Mouse (Mus musculus): Measurements from ENCODE around the gene Rims4. TPM values are rescaled to one million over a fixed set of nuclear protein-coding genes. Genes with fewer than 3 reads are reported as not detected.
A peak's percentile ranks its signal among the peaks of the same experiment; 100 is the strongest.

Gene Rims4
- total RNA-seq, 2 experiments from 2014 or later: 48.6 to 52.9 TPM

DNA sequence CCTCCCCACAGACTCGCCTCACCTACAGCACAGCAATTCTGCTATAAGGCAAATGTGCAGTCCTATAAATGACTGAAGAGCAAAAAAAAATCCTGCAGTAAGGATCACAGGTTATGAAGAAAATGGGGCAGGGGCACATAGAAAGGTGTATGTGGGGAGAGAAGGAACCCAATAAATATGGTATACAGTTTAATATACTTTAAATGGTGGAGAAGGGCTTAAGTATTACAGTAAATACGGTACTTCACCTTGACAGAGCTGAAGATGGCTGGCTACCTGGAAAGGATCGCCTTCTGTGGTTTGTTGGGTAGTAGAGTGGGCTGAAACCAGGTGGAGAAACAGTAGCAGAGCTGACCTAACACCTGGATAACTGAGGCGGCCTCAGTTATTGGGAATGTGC, 47.2 kb downstream of the Rims4 start:
- no peak for DNase-seq (ENCODE audit: low spot score in 2 of 2)

- peak; percentile 50 to 78 for DNase-seq (ENCODE audit: low spot score in 2 of 2)
Observed at GRCm38 (mm10) chr2:163869783-163870182, 48.7 kb downstream of the Rims4 start.

- no peak for DNase-seq (ENCODE audit: low spot score in 2 of 2)
Observed at GRCm38 (mm10) chr2:163866061-163866460, 52.4 kb downstream of the Rims4 start.

- no peak for DNase-seq (ENCODE audit: low spot score in 2 of 2)
Observed at GRCm38 (mm10) chr2:163865311-163865710, 53.2 kb downstream of the Rims4 start.

DNA sequence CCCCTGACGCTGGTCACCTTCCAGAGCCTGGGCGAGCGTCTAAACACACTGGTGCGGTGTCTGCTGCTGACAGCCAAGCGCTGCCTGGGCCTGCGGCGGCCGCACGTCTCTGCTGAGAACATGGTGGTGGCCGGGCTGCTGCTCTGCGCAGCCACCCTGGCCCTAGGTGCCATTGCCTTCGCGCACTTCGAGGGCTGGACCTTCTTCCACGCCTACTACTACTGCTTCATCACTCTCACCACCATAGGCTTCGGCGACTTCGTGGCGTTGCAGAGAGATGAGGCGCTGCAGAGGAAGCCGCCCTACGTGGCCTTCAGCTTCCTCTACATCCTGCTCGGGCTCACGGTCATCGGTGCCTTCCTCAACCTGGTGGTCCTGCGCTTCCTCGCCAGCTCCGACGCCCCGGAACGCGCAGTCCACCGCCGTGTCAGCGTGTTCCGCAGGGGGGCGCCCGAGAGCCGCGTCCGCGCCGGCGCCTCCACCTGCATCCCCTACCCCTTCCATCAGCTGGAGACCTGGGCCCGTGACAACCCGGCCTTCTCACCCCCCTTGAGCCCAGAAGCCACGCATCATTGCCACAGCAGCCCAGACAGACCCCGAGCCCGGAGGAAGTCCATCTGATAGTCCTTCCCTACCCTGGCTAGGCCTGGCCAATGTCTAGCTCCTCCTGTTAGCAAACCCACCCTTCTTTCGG, 60.1 kb downstream of the Rims4 start:
- peak; percentile 35 to 44 for DNase-seq (ENCODE audit: low spot score in 2 of 2)

- no peak for DNase-seq (ENCODE audit: low spot score in 2 of 2)
Observed at GRCm38 (mm10) chr2:163857233-163857632, 61.2 kb downstream of the Rims4 start.

GRCm38 (mm10) chr2:163853461-163853901, 65.0 kb downstream of the Rims4 start, which contains the start of gene Kcnk15:
TSS of gene Kcnk15 (plus strand) at chr2:163853651.
- DNase-seq (ENCODE audit: low spot score in 2 of 2): no peak

- DNase-seq (ENCODE audit: low spot score in 2 of 2): no peak
Observed at GRCm38 (mm10) chr2:163842043-163842442, 76.4 kb downstream of the Rims4 start.

DNA sequence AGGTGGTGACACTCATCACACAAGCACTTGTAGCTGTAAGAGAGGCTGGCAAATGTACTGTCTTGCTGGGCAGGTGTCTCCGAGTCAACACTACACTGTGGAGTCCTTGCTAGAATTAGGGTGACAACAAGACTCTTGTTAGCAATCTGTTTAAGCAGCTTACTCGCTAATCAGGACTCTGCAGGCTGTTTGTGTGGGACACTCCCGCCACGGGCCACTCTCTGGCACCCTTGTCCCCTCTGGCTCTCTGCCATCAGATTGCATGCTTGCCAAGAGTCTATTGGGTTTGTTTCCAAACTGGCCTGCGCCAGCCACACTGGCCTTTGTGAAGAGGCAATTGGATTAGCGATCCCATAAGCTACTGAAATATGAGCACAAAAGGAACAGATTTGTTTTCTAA, 79.0 kb downstream of the Rims4 start:
- peak in 1 of 2 experiments; percentile 60 for DNase-seq (ENCODE audit: low spot score in 2 of 2)

- peak; percentile 82 to 91 for DNase-seq (ENCODE audit: low spot score in 2 of 2)
Observed at GRCm38 (mm10) chr2:163838043-163838442, 80.4 kb downstream of the Rims4 start.

DNA sequence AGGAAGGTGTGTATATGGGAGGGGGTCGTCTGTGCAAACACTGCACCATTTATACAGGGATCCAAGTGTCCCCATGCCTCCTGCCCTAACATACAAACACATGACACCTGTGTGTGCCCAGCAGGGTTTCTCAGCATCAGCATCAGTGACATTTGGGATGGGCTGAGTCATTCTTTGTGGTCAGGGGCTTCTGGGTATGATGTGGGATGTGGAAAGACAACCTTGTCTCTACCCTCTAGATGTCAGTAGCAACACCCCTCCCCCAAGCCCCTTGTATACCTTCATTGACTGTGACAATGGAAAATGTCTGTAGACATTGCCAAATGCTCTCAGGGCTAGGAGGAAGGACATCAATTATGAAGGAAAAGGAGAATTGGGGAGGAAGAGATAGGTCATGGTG, 87.3 kb downstream of the Rims4 start:
- DNase-seq (ENCODE audit: low spot score in 2 of 2): no peak

- no peak for DNase-seq (ENCODE audit: low spot score in 2 of 2)
Observed at GRCm38 (mm10) chr2:163826494-163826893, 92.0 kb downstream of the Rims4 start.

GRCm38 (mm10) chr2:163825861-163826260, 92.6 kb downstream of the Rims4 start:
- no peak for DNase-seq (ENCODE audit: low spot score in 2 of 2)

DNA sequence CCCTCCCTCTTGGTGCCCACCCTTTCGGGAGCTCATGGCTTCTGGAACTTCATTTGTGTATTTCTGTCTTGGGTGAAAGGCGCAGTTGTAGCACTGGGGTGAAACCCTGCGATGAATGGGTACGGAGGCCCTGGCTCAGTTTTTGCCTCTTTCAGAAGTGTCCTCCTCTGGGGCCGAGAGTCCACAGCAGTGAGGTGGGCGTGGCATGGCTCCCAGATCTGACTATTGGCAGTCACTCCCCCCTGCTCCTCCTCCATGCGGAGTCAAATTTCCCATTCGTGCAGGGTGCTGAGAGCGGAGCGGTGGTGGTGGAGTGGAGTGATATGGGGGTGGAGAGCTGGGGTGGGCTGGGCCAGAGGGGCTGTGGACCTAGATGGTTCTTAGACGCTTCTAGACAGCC, 94.7 kb downstream of the Rims4 start:
- no peak for DNase-seq (ENCODE audit: low spot score in 2 of 2)

- peak; percentile 51 to 60 for DNase-seq (ENCODE audit: low spot score in 2 of 2)
Observed at GRCm38 (mm10) chr2:163823248-163823647, 95.2 kb downstream of the Rims4 start.

GRCm38 (mm10) chr2:163820607-163821006, 97.9 kb downstream of the Rims4 start, which contains the start of gene Ccn5:
TSS of gene Ccn5 (plus strand) at chr2:163820861.
- DNase-seq (ENCODE audit: low spot score in 2 of 2): peak in 1 of 2 experiments; percentile 26

- DNase-seq (ENCODE audit: low spot score in 2 of 2): no peak
Observed at GRCm38 (mm10) chr2:163814739-163815465, 103.6 kb downstream of the Rims4 start.

GRCm38 (mm10) chr2:163813077-163813476, 105.4 kb downstream of the Rims4 start:
- no peak for DNase-seq (ENCODE audit: low spot score in 2 of 2)

All from layer of hippocampus, postnatal 14 days (tissue).